Mouse (Mus musculus) forebrain, embryonic 15.5 days (tissue): ENCODE data around the gene Wwox. TPM values are rescaled to one million over a fixed set of nuclear protein-coding genes. Genes with fewer than 3 reads are reported as not detected.

Source experiments
- ATAC-seq: fragments of 200-750 bp; cut with Nextera tagmentation; replicated peaks from 2 replicates; pipeline ENCODE4 v1.8.0; 2017; ENCODE audit warnings: mild to moderate bottlenecking, moderate TSS enrichment, moderate library complexity
- H3K27ac ChIP-seq: fragments of 300-500 bp; sonication (generic); replicated peaks from 2 replicates; pipeline ENCODE4 v1.5.1; 2015; ENCODE audit warnings: mild to moderate bottlenecking, inconsistent platforms
- H3K27me3 ChIP-seq: fragments of 300-500 bp; sonication (generic); 2 replicates; pipeline ENCODE4 v1.6.1; 2015; ENCODE audit warnings: inconsistent platforms
- H3K36me3 ChIP-seq: fragments of 300-500 bp; sonication (generic); 2 replicates; pipeline ENCODE4 v1.6.1; 2015; ENCODE audit warnings: mild to moderate bottlenecking, inconsistent platforms
- H3K4me1 ChIP-seq: fragments of 300-500 bp; sonication (generic); 2 replicates; pipeline ENCODE4 v1.6.1; 2015; ENCODE audit warnings: inconsistent platforms
- H3K4me2 ChIP-seq: fragments of 300-500 bp; sonication (generic); replicated peaks from 2 replicates; pipeline ENCODE4 v1.6.1; 2015; ENCODE audit warnings: mild to moderate bottlenecking, inconsistent platforms
- H3K4me3 ChIP-seq: fragments of 300-500 bp; sonication (generic); 2 replicates; pipeline ENCODE4 v1.5.1; 2015; ENCODE audit warnings: mild to moderate bottlenecking, inconsistent platforms
- H3K9ac ChIP-seq: fragments of 300-500 bp; sonication (generic); replicated peaks from 2 replicates; pipeline ENCODE4 v1.6.1; 2015; ENCODE audit warnings: mild to moderate bottlenecking, inconsistent platforms
- H3K9me3 ChIP-seq: fragments of 300-500 bp; sonication (generic); 2 replicates; pipeline ENCODE4 v1.6.1; 2016; ENCODE audit warnings: inconsistent platforms
- WGBS: fragments of 180-500 bp; shearing (Covaris S2); methylation state at CpG from one replicate; pipeline ENCODE4 v1.1.7; 2015; ENCODE audit warnings: mixed read lengths; 5-methylcytosine and 5-hydroxymethylcytosine counted together
- polyA plus RNA-seq: library from polyadenylated mRNA; unstranded; fragments of >200 nt; fragmentation: Nextera tagmentation; extraction: Ambion mirVana; gene quantifications from 2 replicates; pipeline ENCODE4 v1.2.1, GENCODE M21; 2015

Wwox gene
- polyA plus RNA-seq, 1 experiment from 2014 or later: 10.7 TPM

- no peaks in the 10 kb centered on the region for H3K4me1 ChIP-seq
- H3K27ac ChIP-seq: no peak overlapping the region
- H3K36me3 ChIP-seq: no peaks in the 10 kb centered on the region
- H3K9me3 ChIP-seq: no peaks in the 10 kb centered on the region
- no peak overlapping the region for H3K4me2 ChIP-seq
- H3K9ac ChIP-seq: no peak overlapping the region
- no peak for ATAC-seq
- no peak overlapping the region for H3K4me3 ChIP-seq
- peaks cover 3% of the 10 kb centered on the region; the same call in 1 of the 2 replicates for H3K27me3 ChIP-seq
- WGBS: 71% methylated on average over 7 of the region's 7 CpGs
Observed at GRCm38 (mm10) chr8:114847666-114848065, 408.2 kb downstream of the Wwox start.

DNA sequence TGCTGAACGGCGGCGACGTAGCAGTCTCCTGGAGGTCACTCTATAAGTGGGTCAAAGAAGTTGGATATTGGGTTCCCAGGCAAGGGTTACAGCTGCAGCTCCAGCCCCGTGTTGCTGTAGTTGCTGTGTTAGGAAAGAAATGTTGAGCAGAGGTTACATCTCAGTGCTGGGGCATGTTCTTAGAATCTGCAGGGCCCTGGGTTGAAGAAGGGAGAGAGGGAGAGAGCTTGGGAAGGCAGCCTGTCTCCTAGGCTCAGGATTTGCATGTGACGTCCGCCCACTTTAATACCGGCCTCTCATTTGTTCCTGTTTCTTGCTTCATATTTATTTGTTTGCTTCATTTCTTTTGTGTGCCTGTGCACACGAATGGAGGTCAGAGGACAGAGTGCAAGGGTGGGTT lies 410.0 kb downstream of the Wwox start:
- no peak for ATAC-seq
- 68% methylated on average over 9 of the region's 9 CpGs for WGBS
- Histone ChIP-seq H3K4me3 (no peak overlapping the region), H3K27me3 (peaks cover 3% of the 10 kb centered on the region; the same call in 1 of the 2 replicates), H3K4me1 (no peaks in the 10 kb centered on the region), H3K9ac (no peak overlapping the region), H3K27ac (no peak overlapping the region), H3K4me2 (no peak overlapping the region), H3K9me3 (no peaks in the 10 kb centered on the region), H3K36me3 (no peaks in the 10 kb centered on the region)

GRCm38 (mm10) chr8:114850014-114850870 lies 410.8 kb downstream of the Wwox start:
- Histone ChIP-seq H3K27me3 (peaks cover 3% of the 10 kb centered on the region; the same call in 1 of the 2 replicates), H3K9me3 (no peaks in the 10 kb centered on the region), H3K4me3 (no peak overlapping the region), H3K9ac (no peak overlapping the region), H3K27ac (no peak overlapping the region), H3K4me1 (0 out of 2 replicates have a peak, but pooled peaks cover under 1% of the 10 kb centered on the region), H3K4me2 (no peak overlapping the region), H3K36me3 (no peaks in the 10 kb centered on the region)
- 48% methylated on average over 13 of the region's 15 CpGs for WGBS
- 0 out of 2 replicates have a peak, but pooled peaks have one; percentile 41 for ATAC-seq

- peaks cover 7% of the 10 kb centered on the region; the same call in 1 of the 2 replicates for H3K4me1 ChIP-seq
- 93% methylated on average over 4 of the region's 4 CpGs for WGBS
- H3K4me3 ChIP-seq: no peak overlapping the region
- H3K27me3 ChIP-seq: peaks cover 3% of the 10 kb centered on the region; the same call in 1 of the 2 replicates
- H3K36me3 ChIP-seq: no peaks in the 10 kb centered on the region
- H3K9me3 ChIP-seq: no peaks in the 10 kb centered on the region
- H3K4me2 ChIP-seq: no peak overlapping the region
- no peak overlapping the region for H3K27ac ChIP-seq
- H3K9ac ChIP-seq: no peak overlapping the region
- no peak for ATAC-seq
Observed at GRCm38 (mm10) chr8:114853765-114854164, 414.3 kb downstream of the Wwox start.

GRCm38 (mm10) chr8:114855833-114856232 lies 416.4 kb downstream of the Wwox start:
- WGBS: 8% methylated on average over 7 of the region's 7 CpGs
- Histone ChIP-seq H3K27me3 (no peaks in the 10 kb centered on the region), H3K27ac (no peak overlapping the region), H3K4me1 (peaks cover 7% of the 10 kb centered on the region; the same call in 1 of the 2 replicates), H3K4me2 (no peak overlapping the region), H3K9ac (no peak overlapping the region), H3K4me3 (no peak overlapping the region), H3K36me3 (no peaks in the 10 kb centered on the region), H3K9me3 (no peaks in the 10 kb centered on the region)
- ATAC-seq: no peak

- no peak for ATAC-seq
- Histone ChIP-seq H3K27ac (no peak overlapping the region), H3K36me3 (no peaks in the 10 kb centered on the region), H3K27me3 (no peaks in the 10 kb centered on the region), H3K9me3 (no peaks in the 10 kb centered on the region), H3K4me2 (no peak overlapping the region), H3K4me3 (no peak overlapping the region), H3K9ac (no peak overlapping the region), H3K4me1 (no peaks in the 10 kb centered on the region)
- WGBS: 25% methylated on average over 3 of the region's 3 CpGs
Observed at GRCm38 (mm10) chr8:114865911-114866310, 426.5 kb downstream of the Wwox start.

- no peak overlapping the region for H3K27ac ChIP-seq
- H3K27me3 ChIP-seq: no peaks in the 10 kb centered on the region
- no peak overlapping the region for H3K4me2 ChIP-seq
- H3K36me3 ChIP-seq: no peaks in the 10 kb centered on the region
- no peak overlapping the region for H3K4me3 ChIP-seq
- no peak overlapping the region for H3K9ac ChIP-seq
- no peaks in the 10 kb centered on the region for H3K9me3 ChIP-seq
- no peak for ATAC-seq
- 91% methylated on average over 6 of the region's 6 CpGs for WGBS
- H3K4me1 ChIP-seq: peaks cover 9% of the 10 kb centered on the region
Observed at GRCm38 (mm10) chr8:114869321-114869720, 429.9 kb downstream of the Wwox start.

DNA sequence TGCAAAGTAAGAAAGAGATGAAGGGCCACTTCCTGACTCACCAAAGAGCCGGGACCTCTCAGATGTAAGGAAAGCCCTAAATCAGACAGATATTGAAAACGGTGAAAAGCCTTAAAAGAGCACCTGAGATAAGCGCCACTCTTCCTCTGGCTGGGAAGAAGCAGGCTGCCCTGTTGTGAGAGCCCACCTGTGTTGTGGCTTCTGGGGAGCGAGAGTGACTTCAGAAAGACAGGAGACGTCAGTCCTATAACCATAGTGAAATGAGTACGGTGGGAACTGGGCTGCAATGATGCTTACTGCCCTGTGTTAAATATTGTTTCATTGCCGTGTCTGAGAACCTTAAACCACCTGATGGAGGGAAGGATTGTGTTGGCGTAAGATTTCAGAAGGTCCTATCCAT lies 431.0 kb downstream of the Wwox start:
- no peak overlapping the region for H3K9ac ChIP-seq
- 97% methylated on average over 8 of the region's 8 CpGs for WGBS
- H3K27ac ChIP-seq: no peak overlapping the region
- peaks cover 9% of the 10 kb centered on the region for H3K4me1 ChIP-seq
- no peak for ATAC-seq
- H3K9me3 ChIP-seq: no peaks in the 10 kb centered on the region
- no peaks in the 10 kb centered on the region; the same call in 1 of the 2 replicates for H3K27me3 ChIP-seq
- H3K36me3 ChIP-seq: no peaks in the 10 kb centered on the region
- H3K4me2 ChIP-seq: no peak overlapping the region
- H3K4me3 ChIP-seq: no peak overlapping the region

DNA sequence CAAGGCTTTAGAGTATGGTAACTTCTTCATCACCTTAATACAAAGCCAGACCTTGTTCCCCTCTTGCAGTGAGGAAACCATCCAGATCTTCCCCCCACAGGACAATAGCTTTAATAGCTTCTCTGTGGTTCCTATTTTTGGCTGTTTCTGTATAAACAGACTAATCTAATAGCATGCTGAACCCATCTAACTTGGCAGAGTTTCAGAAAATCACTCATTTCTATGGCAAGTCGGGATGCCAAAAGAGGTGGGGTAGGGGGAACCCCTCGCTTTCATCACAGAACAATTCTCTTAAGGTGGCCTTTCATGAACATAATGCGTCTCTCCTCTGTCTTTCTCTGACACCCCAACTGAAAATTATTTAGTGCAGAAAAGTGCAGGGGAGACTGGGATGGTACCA lies 433.0 kb downstream of the Wwox start:
- WGBS: 34% methylated on average over 3 of the region's 3 CpGs
- H3K4me1 ChIP-seq: peaks cover 22% of the 10 kb centered on the region
- no peaks in the 10 kb centered on the region for H3K36me3 ChIP-seq
- no peak for ATAC-seq
- H3K27ac ChIP-seq: no peak overlapping the region
- H3K4me2 ChIP-seq: no peak overlapping the region
- H3K9ac ChIP-seq: no peak overlapping the region
- no peak overlapping the region for H3K4me3 ChIP-seq
- no peaks in the 10 kb centered on the region; the same call in 1 of the 2 replicates for H3K27me3 ChIP-seq
- H3K9me3 ChIP-seq: no peaks in the 10 kb centered on the region

DNA sequence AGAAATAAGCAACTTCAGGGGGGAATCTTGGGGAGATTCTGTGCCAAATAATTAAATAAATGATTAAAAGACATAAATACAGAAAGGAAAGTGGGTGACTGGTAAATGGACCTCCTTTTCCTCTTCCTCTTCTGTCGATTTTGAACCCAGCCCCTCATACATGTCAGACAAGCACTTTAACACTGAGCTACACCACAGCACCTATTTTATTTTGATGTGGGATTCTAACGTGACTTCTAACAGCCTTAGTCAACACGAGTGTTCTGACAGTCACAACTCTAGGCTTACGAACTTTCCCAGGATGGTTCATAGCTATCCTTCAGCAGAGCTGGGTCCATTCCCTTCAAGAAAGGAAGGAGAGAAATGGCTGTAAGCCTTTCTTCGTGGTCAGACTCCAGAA lies 435.7 kb downstream of the Wwox start:
- H3K9me3 ChIP-seq: no peaks in the 10 kb centered on the region
- H3K27ac ChIP-seq: no peak overlapping the region
- ATAC-seq: no peak
- no peak overlapping the region for H3K9ac ChIP-seq
- no peak overlapping the region for H3K4me2 ChIP-seq
- 74% methylated on average over 5 of the region's 5 CpGs for WGBS
- H3K4me1 ChIP-seq: peaks cover 22% of the 10 kb centered on the region
- peaks cover 3% of the 10 kb centered on the region; the same call in 1 of the 2 replicates for H3K27me3 ChIP-seq
- H3K4me3 ChIP-seq: no peak overlapping the region
- H3K36me3 ChIP-seq: no peaks in the 10 kb centered on the region

DNA sequence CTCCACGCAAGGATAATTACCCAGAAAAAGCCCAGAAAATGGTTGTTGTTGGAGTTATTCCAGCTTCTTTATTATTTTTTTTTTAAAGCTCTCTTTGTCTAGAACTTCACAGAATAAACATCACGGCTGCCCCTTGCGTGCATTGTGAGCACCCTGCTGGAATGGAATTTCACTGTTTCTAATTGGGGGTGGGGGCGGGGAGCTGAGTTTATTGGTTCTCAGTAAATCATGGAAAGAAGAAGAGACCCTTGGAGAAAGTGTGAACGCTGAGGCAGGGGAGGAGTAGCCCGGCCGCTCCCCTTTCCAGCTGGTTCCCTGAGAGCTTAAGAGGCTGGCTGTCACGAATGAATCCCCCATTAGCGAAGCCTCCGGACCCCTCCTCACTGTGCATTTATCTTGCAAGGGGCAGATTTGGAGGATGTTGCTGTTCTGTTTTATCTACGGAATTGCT lies 436.7 kb downstream of the Wwox start:
- peaks cover 3% of the 10 kb centered on the region; the same call in 1 of the 2 replicates for H3K27me3 ChIP-seq
- no peaks in the 10 kb centered on the region for H3K9me3 ChIP-seq
- peaks cover 22% of the 10 kb centered on the region for H3K4me1 ChIP-seq
- H3K27ac ChIP-seq: 0 out of 2 replicates have a peak overlapping the region, but pooled peaks have one; percentile 12
- no peak overlapping the region for H3K4me3 ChIP-seq
- H3K36me3 ChIP-seq: no peaks in the 10 kb centered on the region
- 2% methylated on average over 11 of the region's 11 CpGs for WGBS
- H3K4me2 ChIP-seq: 0 out of 2 replicates have a peak overlapping the region, but pooled peaks have one; percentile 15
- H3K9ac ChIP-seq: no peak overlapping the region
- 0 out of 2 replicates have a peak, but pooled peaks have one; percentile 41 for ATAC-seq

DNA sequence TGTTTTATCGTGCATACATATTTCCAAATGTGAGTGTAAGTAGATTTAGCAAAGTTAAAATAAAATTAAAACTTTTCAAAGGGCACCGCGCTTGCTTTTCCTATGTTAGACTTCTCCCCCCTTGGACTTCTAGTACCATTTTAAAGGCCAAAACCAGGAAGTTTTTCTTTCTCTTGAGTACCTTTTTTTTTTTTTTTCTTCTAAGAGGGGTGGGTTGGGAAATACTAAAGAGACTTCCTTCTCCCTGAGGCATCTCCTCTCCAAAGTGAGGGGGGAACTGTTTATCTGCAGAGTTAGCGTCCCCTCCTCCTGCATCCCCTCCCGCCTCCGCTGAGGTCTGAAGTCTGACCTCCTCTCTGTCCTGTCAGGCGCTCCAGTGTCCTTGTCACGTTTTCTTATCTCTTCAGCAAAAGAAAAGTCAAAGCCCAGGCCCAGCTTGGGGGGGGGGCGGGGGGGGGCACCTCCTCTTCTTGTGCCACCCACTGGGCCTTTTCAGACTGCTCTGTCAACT lies 437.3 kb downstream of the Wwox start:
- no peak overlapping the region for H3K4me3 ChIP-seq
- no peaks in the 10 kb centered on the region for H3K9me3 ChIP-seq
- no peak for ATAC-seq
- 0 out of 2 replicates have a peak overlapping the region, but pooled peaks have one; percentile 15 for H3K4me2 ChIP-seq
- H3K9ac ChIP-seq: no peak overlapping the region
- 0 out of 2 replicates have a peak overlapping the region, but pooled peaks have one; percentile 12 for H3K27ac ChIP-seq
- 46% methylated on average over 9 of the region's 9 CpGs for WGBS
- peaks cover 22% of the 10 kb centered on the region for H3K4me1 ChIP-seq
- peaks cover 6% of the 10 kb centered on the region; the same call in 1 of the 2 replicates for H3K27me3 ChIP-seq
- H3K36me3 ChIP-seq: no peaks in the 10 kb centered on the region
